Mouse (Mus musculus) erythroblast, embryonic 14.5 days (primary cell): ENCODE measurements around the gene Ripk3.

Experiments
- GATA1 ChIP-seq: IDR thresholded peaks from 2 replicates; pipeline ENCODE4 v1.6.1; 2012; ENCODE audit warnings: low read length, inconsistent platforms, mixed read lengths
- TAL1 ChIP-seq: IDR thresholded peaks from 3 replicates; pipeline ENCODE4 v1.6.1; 2012; ENCODE audit warnings: low read length, inconsistent platforms, mixed read lengths

- TF ChIP-seq GATA1 (no peak), TAL1 (no peak)
These were observed 23.0 kb downstream of the Ripk3 start, which contains the start of gene Ltb4r1 for GRCm38 (mm10) chr14:55765696-55766095.
